Mouse (Mus musculus): ENCODE results near the gene Bcl7a. TPM values are rescaled to one million over a fixed set of nuclear protein-coding genes. Genes with fewer than 3 reads are reported as not detected.

Bcl7a gene
- polyA plus RNA-seq (2017; shearing (Covaris generic)) = 1 to 10 TPM; 7.2 to 9.8 TPM

DNA sequence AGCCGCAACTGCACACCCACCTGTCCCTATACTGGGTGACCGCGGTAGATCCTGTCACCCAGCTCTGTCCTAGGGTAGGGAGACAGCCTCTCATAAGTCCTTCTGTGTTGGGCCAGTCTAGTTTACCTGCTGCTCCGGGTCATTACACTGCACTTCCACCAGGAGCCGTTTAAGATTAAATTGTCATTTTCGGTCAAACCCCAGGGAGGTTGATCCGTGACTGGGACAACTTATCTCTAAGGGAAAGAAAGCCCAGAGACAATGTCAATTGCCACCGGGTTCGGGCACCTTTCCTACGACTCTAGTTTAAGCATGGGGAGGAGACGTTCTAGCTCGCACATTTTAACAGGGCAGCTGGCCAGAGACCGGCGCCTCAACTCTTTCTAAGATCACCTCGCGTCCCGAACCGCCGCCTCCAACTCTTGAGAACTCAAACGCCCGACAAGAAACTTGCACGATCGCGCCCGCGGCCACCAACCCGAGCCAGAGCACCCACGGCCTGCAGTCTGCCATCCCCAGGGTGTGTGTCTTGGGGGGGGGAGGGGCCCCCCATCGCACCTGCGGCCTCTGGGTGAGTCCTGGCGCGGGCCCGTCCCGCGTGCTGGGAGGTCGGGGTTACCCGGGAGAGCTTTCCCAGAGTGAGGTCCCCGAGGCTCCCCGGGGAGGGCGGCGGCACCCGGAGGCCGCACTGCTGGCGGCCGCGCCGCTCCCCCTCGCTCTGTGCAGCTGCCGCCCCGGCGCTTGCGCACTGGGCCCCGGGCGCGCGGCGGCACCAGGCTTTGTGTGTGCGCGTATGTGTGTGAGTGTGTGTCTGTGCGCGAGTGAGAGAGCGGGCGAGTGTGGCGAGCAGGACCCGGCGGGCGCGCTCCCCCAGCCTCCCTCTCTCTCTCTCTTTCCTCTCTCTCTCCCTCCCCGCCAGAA lies at the start of gene Bcl7a:
Gene Bcl7a, plus strand, starts transcription at position 128 of the 921 bp plus-strand sequence.
- peak; percentile 82 for ATAC-seq

- no peak for ATAC-seq
Observed at GRCm38 (mm10) chr5:123294653-123295052, 49.0 kb upstream of the Bcl7a start.

GRCm38 (mm10) chr5:123296224-123296806 lies 47.3 kb upstream of the Bcl7a start:
- no peak for ATAC-seq

- ATAC-seq = no peak
Observed at GRCm38 (mm10) chr5:123296972-123297754, 46.5 kb upstream of the Bcl7a start.

- ATAC-seq = no peak
Observed at GRCm38 (mm10) chr5:123297830-123298229, 45.8 kb upstream of the Bcl7a start.

DNA sequence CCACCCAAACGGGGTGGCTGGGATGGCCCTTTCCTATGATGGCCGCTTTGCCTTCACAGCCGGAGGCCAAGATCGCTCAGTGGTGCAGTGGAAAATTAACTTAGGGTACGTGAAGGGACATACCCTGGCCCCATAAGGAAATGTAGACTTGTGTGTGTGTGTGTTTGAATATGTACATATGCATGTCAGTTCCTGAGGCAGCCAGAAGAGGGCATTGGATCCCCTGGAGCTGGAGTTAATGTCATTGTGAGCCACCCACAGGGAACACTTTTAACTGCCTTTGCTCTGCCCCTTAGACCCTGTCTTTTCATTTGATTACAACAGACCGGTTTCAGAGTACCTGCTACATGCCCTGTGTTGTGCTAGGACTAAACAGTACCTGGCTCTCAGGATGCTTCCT lies 45.1 kb upstream of the Bcl7a start:
- ATAC-seq = no peak

DNA sequence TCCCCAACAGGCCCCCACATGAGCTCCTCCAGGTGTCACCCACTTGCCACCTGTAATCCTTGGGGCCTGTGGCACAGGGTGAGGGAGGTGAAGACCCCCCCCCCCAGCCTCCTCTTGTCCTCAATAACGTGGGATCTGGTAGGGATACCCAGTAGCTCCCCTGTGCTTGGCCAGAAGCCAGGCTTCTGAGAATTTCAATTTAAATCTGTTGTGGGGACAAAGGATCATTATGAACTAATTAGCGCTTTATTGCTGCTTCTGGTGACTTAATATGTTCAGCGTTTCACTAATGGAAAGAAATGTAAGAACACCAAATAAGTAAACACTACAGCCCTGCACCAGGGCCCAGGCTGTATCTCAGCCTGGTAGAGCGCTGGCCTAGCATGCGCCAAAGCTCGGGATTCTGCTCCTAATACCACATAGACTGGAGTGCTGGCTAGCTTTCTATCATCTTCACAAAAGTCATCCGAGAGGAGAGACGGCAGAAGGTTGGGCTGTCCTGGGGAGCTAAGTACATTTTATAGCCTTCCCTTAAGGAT lies 43.1 kb upstream of the Bcl7a start:
- no peak for ATAC-seq

- ATAC-seq = no peak
Observed at GRCm38 (mm10) chr5:123301780-123302521, 41.7 kb upstream of the Bcl7a start.

DNA sequence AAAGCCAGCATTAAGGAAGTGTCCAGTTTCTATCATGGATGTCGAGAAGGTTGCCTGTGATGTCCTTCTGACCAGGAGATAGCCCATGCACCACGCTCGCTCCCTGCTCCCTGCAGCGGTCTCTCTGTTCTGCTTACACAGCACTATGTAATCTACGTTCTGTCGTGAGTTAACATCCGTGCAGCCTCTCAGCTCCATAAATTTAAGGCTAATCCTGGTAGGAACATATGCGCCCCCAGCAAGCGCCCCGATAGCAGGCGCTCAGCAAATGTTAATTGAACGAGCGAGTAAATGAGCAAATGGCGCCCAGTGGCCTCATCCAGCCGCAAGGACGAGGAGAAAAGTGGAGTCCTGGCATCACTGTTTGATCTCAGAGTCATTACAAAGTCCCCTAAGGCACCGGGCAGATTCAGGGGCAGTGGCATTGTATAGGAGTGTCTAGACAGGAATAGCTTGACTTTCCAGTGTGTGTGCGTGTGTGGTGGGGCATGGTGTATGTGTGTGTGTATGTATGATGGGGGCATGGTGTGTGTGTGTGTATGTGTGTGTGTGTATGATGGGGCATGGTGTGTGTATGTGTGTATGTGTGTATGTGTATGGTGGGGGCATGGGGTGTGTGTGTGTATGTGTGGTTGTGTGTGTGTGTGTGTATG lies 35.9 kb upstream of the Bcl7a start:
- no peak for ATAC-seq

GRCm38 (mm10) chr5:123309816-123310215 lies 33.8 kb upstream of the Bcl7a start:
- ATAC-seq = no peak

GRCm38 (mm10) chr5:123310221-123310620 lies 33.4 kb upstream of the Bcl7a start:
- ATAC-seq = no peak

DNA sequence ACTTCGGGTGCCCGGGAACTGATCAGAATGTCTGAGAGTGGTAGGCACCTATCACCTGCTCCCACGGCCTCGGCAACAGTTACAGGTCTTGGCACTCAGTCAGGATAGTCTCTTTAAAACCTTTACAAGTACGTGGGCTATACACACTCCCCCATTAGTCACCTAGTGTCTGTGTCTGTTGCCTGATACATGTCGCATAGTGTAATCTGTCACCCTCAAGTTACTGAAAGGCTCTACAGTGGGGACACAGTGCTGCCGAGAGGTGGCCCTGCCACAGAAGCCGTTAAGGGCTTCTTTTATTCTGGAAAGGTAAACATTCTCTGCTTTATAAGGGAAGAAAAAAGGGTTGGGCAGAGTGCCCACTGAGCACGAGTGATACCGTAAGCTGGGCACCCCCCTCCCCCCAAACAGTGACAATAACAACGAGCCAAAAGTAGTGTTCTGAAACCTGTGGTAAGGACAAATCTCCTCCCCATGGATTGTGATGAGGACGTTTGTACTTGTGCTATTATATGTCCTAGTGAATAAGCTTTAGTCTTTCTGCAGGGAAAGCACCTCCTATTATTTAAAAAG lies 30.5 kb upstream of the Bcl7a start:
- no peak for ATAC-seq

GRCm38 (mm10) chr5:123313851-123314380 lies 29.7 kb upstream of the Bcl7a start:
- peak; percentile 78 for ATAC-seq

GRCm38 (mm10) chr5:123315219-123315866 lies 28.3 kb upstream of the Bcl7a start:
- ATAC-seq = no peak

- ATAC-seq = peak; percentile 72
Observed at GRCm38 (mm10) chr5:123317992-123318391, 25.6 kb upstream of the Bcl7a start.

DNA sequence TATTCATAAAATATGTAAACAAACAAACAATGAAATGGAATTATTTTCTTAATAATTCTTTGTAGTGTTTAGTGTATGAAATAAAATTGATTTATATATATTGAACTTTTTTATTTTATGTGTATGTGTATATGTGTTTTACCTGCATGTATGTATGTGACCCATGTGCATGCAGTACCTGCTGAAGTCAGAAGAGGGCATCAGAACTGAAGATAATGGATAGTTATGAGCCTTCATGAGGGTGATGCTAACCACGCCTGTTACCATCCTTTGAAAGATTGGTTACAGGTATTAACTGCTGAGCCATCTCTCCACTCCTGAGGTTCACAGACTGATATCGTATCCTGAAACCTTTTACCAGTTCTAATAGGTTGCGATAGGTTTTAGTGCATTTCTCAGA lies 23.5 kb upstream of the Bcl7a start:
- ATAC-seq = no peak

DNA sequence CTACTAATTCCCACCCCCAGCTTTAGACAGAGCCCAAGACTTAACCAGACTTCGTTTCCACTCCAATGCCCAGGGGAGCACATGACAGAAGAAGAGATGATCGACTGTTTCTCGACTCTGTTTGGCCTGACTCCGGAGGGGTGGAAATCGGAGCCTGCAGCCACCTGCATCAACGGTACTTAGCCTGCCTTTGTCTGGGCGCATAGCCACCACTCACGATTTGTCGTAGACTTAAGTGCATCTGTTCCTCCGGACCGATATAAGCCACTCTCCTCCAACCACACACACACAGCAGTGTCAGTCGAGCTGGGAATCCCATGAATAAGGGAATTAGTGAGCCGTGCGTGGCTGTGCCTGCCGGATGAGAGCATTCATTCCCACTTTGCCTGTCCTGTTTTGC lies 19.4 kb upstream of the Bcl7a start:
- no peak for ATAC-seq

- no peak for ATAC-seq
Observed at GRCm38 (mm10) chr5:123326006-123326750, 17.5 kb upstream of the Bcl7a start.

- ATAC-seq = no peak
Observed at GRCm38 (mm10) chr5:123326751-123327148, 16.9 kb upstream of the Bcl7a start.

DNA sequence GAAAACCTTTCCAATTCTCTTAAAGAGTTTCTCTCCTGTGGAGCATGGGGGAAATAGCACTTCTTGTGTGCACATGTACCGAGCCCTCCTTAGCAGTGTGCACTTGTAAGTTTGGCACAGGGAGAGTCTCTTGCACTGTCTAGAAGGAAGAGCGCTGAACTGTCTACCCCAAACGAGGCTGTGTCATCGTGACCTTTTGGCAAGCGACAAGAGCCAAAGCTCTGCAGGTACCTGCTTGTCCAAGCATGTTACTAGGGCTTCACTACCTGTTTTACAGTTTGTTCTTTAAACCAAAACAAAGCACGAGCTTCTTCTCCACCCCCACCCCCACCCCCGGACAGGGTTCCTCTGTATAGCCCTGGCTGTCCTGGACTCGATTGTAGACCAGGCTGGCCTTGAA lies 15.9 kb upstream of the Bcl7a start:
- no peak for ATAC-seq

Measured in CD4-positive, CD25-positive, alpha-beta regulatory T cell, adult 4 months (primary cell).